9 mouse cellular contexts compared by ENCODE assay signal in the genomic region with DNA sequence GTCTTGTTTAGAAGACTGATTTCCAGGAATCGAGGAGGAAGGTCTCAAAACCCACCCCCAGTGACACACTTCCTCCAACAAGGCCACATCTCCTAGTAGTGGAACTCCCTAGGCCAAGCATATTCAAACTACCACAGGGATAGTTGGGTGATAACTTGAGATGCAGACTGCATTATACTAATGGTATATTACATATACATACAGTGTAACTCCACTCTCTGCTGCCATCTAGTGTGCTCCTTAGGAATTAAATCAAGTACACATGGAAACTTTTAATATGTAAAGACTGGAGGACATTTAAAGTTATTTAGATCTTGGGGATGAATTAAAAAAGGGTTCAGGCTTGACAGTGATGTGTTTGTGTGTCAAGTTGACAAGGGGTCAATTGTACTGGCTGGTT. TPM values are rescaled to one million over a fixed set of nuclear protein-coding genes. Genes with fewer than 3 reads are reported as not detected.
DNase-seq lines count a peak whose midpoint lies in the region; ATAC-seq and TF ChIP-seq lines count a peak whose summit lies in the region.
"Had no signal": no experiment of that assay in that cellular context is flagged by ENCODE, and none has a peak within 500 bp of the region (broad histone marks: within the 10 kb centered on the region; RNA-seq: fewer than 3 reads in every experiment).

No protein-coding gene starts in this region.

- H3K9me3 ChIP-seq in hindbrain, embryonic 11.5 days (ENCODE audit: control insufficient read depth, low read length) = no peaks in the 10 kb centered on the region
- no peaks in the 10 kb centered on the region for H3K9me3 ChIP-seq in hindbrain, embryonic 16.5 days (ENCODE audit: control insufficient read depth, low read length)
- H3K9me3 ChIP-seq in CH12.LX (replicated peaks; ENCODE audit: low read length) = no peaks in the 10 kb centered on the region
- H3K9me3 ChIP-seq in liver, embryonic 16.5 days (replicated peaks; ENCODE audit: control insufficient read depth, low read length) = no peaks in the 10 kb centered on the region

- TF ChIP-seq POLR2A in CH12.LX (IDR thresholded peaks at IDR 0.05; ENCODE audit: low read depth, low read length) = no peak

- H3K27ac ChIP-seq in hindbrain, embryonic 11.5 days (ENCODE audit: low read depth, low read length) = no peak overlapping the region
- H3K27ac ChIP-seq in hindbrain, embryonic 16.5 days (ENCODE audit: low read depth, low read length) = no peak overlapping the region
- no peak overlapping the region for H3K27ac ChIP-seq in CH12.LX (ENCODE audit: insufficient read depth, low read depth)
- H3K27ac ChIP-seq in liver, embryonic 16.5 days (ENCODE audit: low read length) = no peak overlapping the region

- H3K27me3 ChIP-seq in hindbrain, embryonic 11.5 days (ENCODE audit: control insufficient read depth, insufficient read depth, low read length) = no peaks in the 10 kb centered on the region
- no peaks in the 10 kb centered on the region for H3K27me3 ChIP-seq in hindbrain, embryonic 16.5 days (replicated peaks; ENCODE audit: control insufficient read depth, insufficient read depth, low read length)
- no peaks in the 10 kb centered on the region for H3K27me3 ChIP-seq in CH12.LX (replicated peaks)
- H3K27me3 ChIP-seq in liver, embryonic 16.5 days (ENCODE audit: control insufficient read depth, insufficient read depth, low read depth, low read length) = no peaks in the 10 kb centered on the region

- no peak overlapping the region for H3K9ac ChIP-seq in hindbrain, embryonic 11.5 days (ENCODE audit: low read depth, low read length)
- no peak overlapping the region for H3K9ac ChIP-seq in hindbrain, embryonic 16.5 days (ENCODE audit: low read depth, low read length)
- no peak overlapping the region for H3K9ac ChIP-seq in CH12.LX (ENCODE audit: insufficient read depth, low read depth)
- H3K9ac ChIP-seq in liver, embryonic 16.5 days (ENCODE audit: low read depth, low read length) = no peak overlapping the region

- H3K4me1 ChIP-seq in hindbrain, embryonic 11.5 days (replicated peaks; ENCODE audit: control insufficient read depth, insufficient read depth, low read length) = no peaks in the 10 kb centered on the region
- H3K4me1 ChIP-seq in hindbrain, embryonic 16.5 days (ENCODE audit: control insufficient read depth, insufficient read depth, low read depth, low read length) = no peaks in the 10 kb centered on the region
- peaks cover 10% of the 10 kb centered on the region in 2 experiments for H3K4me1 ChIP-seq in CH12.LX (ENCODE audit: control insufficient read depth in 1 of 2, insufficient read depth in 2 of 2)
- H3K4me1 ChIP-seq in liver, embryonic 16.5 days (ENCODE audit: control insufficient read depth, low read depth, low read length) = no peaks in the 10 kb centered on the region

- TF ChIP-seq RAD21 in CH12.LX (IDR thresholded peaks at IDR 0.05; ENCODE audit: low read depth, low read length) = no peak

- WGBS in hindbrain, embryonic 11.5 days = 90% methylated on average over 1 of the region's 1 CpGs
- 100% methylated on average over 1 of the region's 1 CpGs for WGBS in hindbrain, embryonic 16.5 days
- WGBS in liver, embryonic 16.5 days (ENCODE audit: insufficient replicate concordance) = 47% methylated on average over 1 of the region's 1 CpGs

- no peak overlapping the region for H3K4me2 ChIP-seq in hindbrain, embryonic 11.5 days (replicated peaks; ENCODE audit: low read depth, low read length)
- no peak overlapping the region for H3K4me2 ChIP-seq in hindbrain, embryonic 16.5 days (ENCODE audit: low read length)
- H3K4me2 ChIP-seq in CH12.LX (ENCODE audit: insufficient read depth, low read depth, poor library complexity, severe bottlenecking) = no peak overlapping the region
- no peak overlapping the region for H3K4me2 ChIP-seq in liver, embryonic 16.5 days (ENCODE audit: low read depth, low read length)

- peak; percentile 60; the same call in 1 of the 2 replicates for ATAC-seq in hindbrain, embryonic 11.5 days (ENCODE audit: low FRiP score)
- no peak for ATAC-seq in hindbrain, embryonic 16.5 days
- ATAC-seq in liver, embryonic 16.5 days (ENCODE audit: low read depth) = peak; percentile 16; the same call in 1 of the 2 replicates

- no peak for TF ChIP-seq EP300 in CH12.LX (IDR thresholded peaks at IDR 0.05; ENCODE audit: low read length)

- dilution Hi-C loops in CH12.LX (cut with MboI; ENCODE audit: extremely low pct_ligation_motif_present, extremely low pct_unique_long_range_greater_than_20kb, low sequenced_read_pairs) = no loop called here

- no peaks in the 10 kb centered on the region for H3K79me2 ChIP-seq in CH12.LX (replicated peaks; ENCODE audit: control insufficient read depth, extremely low read depth, insufficient read depth, poor library complexity, severe bottlenecking)

- peak in 1 of 2 experiments; percentile 35; a peak in 2 of 4 replicates for TF ChIP-seq CTCF in CH12.LX (conservative IDR thresholded peaks at IDR 0.05 in 1 of 2, IDR thresholded peaks at IDR 0.05 in 1 of 2; ENCODE audit: low read depth in 2 of 2, low read length in 2 of 2)

- no peak overlapping the region for H3K4me3 ChIP-seq in hindbrain, embryonic 11.5 days (ENCODE audit: low read depth, low read length)
- no peak overlapping the region for H3K4me3 ChIP-seq in hindbrain, embryonic 16.5 days (ENCODE audit: low read length)
- H3K4me3 ChIP-seq in CH12.LX (replicated peaks in 1 of 3; ENCODE audit: low read depth in 2 of 3, low read length in 2 of 3, poor library complexity in 1 of 3) = no peak overlapping the region
- no peak overlapping the region for H3K4me3 ChIP-seq in liver, embryonic 16.5 days (ENCODE audit: low read depth, low read length)

- in situ Hi-C loops in CH12.LX (cut with MboI; ENCODE audit: low pct_ligation_motif_present, low pct_unique_long_range_greater_than_20kb, low sequenced_read_pairs) = no loop called here

- peak; percentile 57 for DNase-seq in hindbrain, embryonic 11.5 days (ENCODE audit: low spot score)
- DNase-seq in CH12.LX (ENCODE audit: extremely low read depth) = peak; percentile 32
- DNase-seq in embryo, embryonic 11.5 days (ENCODE audit: low read depth, low spot score) = peak; percentile 26
- DNase-seq in spleen, adult 12 weeks (ENCODE audit: low spot score) = no peak
- no peak for DNase-seq in right cerebral cortex, postnatal 25 days
- DNase-seq in heart, postnatal 4 days = no peak
- DNase-seq: thymus, postnatal 25 days had no signal

- H3K36me3 ChIP-seq in hindbrain, embryonic 11.5 days (ENCODE audit: control insufficient read depth, insufficient read depth, low read length) = no peaks in the 10 kb centered on the region
- peaks cover 7% of the 10 kb centered on the region for H3K36me3 ChIP-seq in hindbrain, embryonic 16.5 days (ENCODE audit: control insufficient read depth, insufficient read depth, low read length)
- peaks cover 3 to 19% of the 10 kb centered on the region in 2 experiments for H3K36me3 ChIP-seq in CH12.LX (replicated peaks in 1 of 2; ENCODE audit: control insufficient read depth in 1 of 2, insufficient read depth in 1 of 2, low read length in 1 of 2)
- H3K36me3 ChIP-seq in liver, embryonic 16.5 days (ENCODE audit: control insufficient read depth, insufficient read depth) = peaks cover under 1% of the 10 kb centered on the region

TF ChIP-seq in CH12.LX, 34 proteins besides CTCF, POLR2A, EP300 and RAD21:
- TF ChIP-seq KAT2A (IDR thresholded peaks at IDR 0.05; ENCODE audit: insufficient replicate concordance, low read length) = no peak
- no peak for TF ChIP-seq UBTF (IDR thresholded peaks at IDR 0.05; ENCODE audit: low read depth, low read length)
- TF ChIP-seq ZNF384 (IDR thresholded peaks at IDR 0.05; ENCODE audit: low read depth, low read length) = no peak
- no peak for TF ChIP-seq CHD2 (IDR thresholded peaks at IDR 0.05; ENCODE audit: low read length)
- no peak for TF ChIP-seq MEF2A (IDR thresholded peaks at IDR 0.05; ENCODE audit: borderline replicate concordance, low read depth, low read length)

RNA-seq across cellular contexts. Expression of a gene that starts 34.8 kb away (rescaled TPM):
- 0.14 and 0.29 TPM in 2 replicates for polyA plus RNA-seq in hindbrain, embryonic 11.5 days (2014; fragmentation: Nextera tagmentation; extraction: Ambion mirVana)
- 0.51 and 0.68 TPM in 2 replicates for polyA plus RNA-seq in hindbrain, embryonic 16.5 days (2015; fragmentation: Nextera tagmentation; extraction: Ambion mirVana)
- not detected in 2 replicates for total RNA-seq in CH12.LX (2012; rRNA removed)
- not detected in 2 replicates for total RNA-seq in CH12.LX (2014; rRNA removed)
- polyA plus RNA-seq in CH12.LX (2012; ENCODE audit: insufficient read length, low read depth) = 0.16 TPM in 1 of 2 replicates, not detected in the other
- polyA plus RNA-seq in liver, embryonic 16.5 days (2015; fragmentation: Nextera tagmentation; extraction: Ambion mirVana) = not detected in 2 replicates
- under 1 TPM in 1 of 2 experiments, not detected in 1; 0.14 TPM for total RNA-seq in heart, postnatal 4 days (2021)

RNA-seq across cellular contexts. Expression of a gene that starts 38.0 kb away (rescaled TPM):
- polyA plus RNA-seq in hindbrain, embryonic 11.5 days (2014; fragmentation: Nextera tagmentation; extraction: Ambion mirVana) = 258 and 266 TPM in 2 replicates
- polyA plus RNA-seq in hindbrain, embryonic 16.5 days (2015; fragmentation: Nextera tagmentation; extraction: Ambion mirVana) = 250 and 257 TPM in 2 replicates
- total RNA-seq in CH12.LX (2012; rRNA removed) = 51.4 and 61.7 TPM in 2 replicates
- 151 and 170 TPM in 2 replicates for total RNA-seq in CH12.LX (2014; rRNA removed)
- 143 and 158 TPM in 2 replicates for polyA plus RNA-seq in CH12.LX (2012; ENCODE audit: insufficient read length, low read depth)
- polyA plus RNA-seq in liver, embryonic 16.5 days (2015; fragmentation: Nextera tagmentation; extraction: Ambion mirVana) = 55.8 and 57.0 TPM in 2 replicates
- total RNA-seq in heart, postnatal 4 days (2021) = 100 to 1,000 TPM; 109 to 111 TPM

Comparison
In these comparisons a context has a peak if more than half of its experiments do, and no peak if none do; other contexts are left out.
1. DNase-seq: peak in hindbrain, embryonic 11.5 days (single experiment), CH12.LX (single experiment) and embryo, embryonic 11.5 days (single experiment); none in spleen, adult 12 weeks (single experiment), right cerebral cortex, postnatal 25 days (single experiment) and heart, postnatal 4 days (single experiment).